Mouse (Mus musculus): ENCODE measurements around the gene Dlg2. TPM values are rescaled to one million over a fixed set of nuclear protein-coding genes. Genes with fewer than 3 reads are reported as not detected.

The Dlg2 gene
- polyA plus RNA-seq, 1 experiment from 2014 or later: 27.1 TPM

DNA sequence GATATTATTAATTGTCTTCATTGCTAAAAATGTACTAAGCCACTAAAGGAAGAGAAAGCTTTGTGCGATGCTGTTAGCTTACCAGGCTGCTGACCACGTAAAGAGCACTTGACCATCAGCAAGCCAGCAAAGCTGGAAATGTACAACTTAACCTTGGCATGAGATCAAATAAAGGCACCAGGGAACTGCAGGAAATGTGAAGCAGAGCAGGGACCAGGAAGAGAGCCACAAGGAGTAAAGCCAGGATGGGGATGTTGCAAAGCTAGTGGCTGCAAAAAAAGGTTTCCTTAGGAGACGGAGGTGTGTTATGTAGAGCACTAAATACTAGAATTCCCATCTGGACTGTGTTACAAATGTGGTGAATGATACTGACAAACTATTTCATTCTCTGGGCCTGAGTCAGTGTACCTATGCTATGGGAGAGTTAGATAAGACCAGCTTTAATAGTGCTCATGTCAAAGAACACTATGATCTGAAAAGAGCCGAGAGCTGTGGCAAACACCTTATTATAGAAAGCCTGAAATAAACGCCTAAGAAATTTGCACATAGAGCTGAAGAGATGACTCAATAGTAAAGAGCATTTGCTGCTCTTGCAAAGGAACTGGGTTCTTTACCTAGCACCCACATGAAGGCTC is 1638.9 kb downstream of the Dlg2 start:
- no peaks in the 10 kb centered on the region for H3K4me1 ChIP-seq (ENCODE audit: control insufficient read depth, insufficient read depth, low read length)
- no peak overlapping the region for H3K9ac ChIP-seq (ENCODE audit: low read depth, low read length)
- ATAC-seq: no peak
- H3K27ac ChIP-seq (ENCODE audit: low read length): no peak overlapping the region
- no peaks in the 10 kb centered on the region for H3K27me3 ChIP-seq (ENCODE audit: control insufficient read depth, insufficient read depth, low read depth, low read length)
- WGBS: 88% methylated on average over 5 of the region's 5 CpGs
- no peak overlapping the region for H3K4me2 ChIP-seq (ENCODE audit: low read length)
- H3K9me3 ChIP-seq (replicated peaks; ENCODE audit: control insufficient read depth, low read length, poor library complexity, severe bottlenecking): no peaks in the 10 kb centered on the region
- no peak overlapping the region for H3K4me3 ChIP-seq (ENCODE audit: low read depth, low read length)
- no peaks in the 10 kb centered on the region for H3K36me3 ChIP-seq (ENCODE audit: control insufficient read depth, insufficient read depth, low read length)

DNA sequence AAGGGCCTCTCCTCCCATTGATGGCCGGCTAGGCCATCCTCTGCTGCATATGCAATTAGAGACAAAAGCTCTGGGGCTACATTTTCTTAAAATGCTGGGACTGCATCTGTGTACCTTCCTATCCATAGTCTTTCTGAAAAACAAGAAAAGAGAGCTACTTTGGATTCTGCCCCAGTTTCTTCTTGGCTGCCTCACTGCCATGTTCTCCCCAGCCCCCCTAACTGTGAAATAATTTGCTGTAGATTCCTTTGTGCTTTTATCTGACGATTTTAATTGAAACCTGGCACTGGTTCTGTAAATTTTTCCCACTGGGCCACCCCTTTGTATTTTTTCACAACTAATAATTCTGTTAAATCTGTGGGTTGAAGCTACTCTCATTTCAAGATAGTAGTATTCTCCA is 1646.8 kb downstream of the Dlg2 start:
- WGBS: 39% methylated on average over 2 of the region's 2 CpGs
- no peak overlapping the region for H3K4me2 ChIP-seq (ENCODE audit: low read length)

DNA sequence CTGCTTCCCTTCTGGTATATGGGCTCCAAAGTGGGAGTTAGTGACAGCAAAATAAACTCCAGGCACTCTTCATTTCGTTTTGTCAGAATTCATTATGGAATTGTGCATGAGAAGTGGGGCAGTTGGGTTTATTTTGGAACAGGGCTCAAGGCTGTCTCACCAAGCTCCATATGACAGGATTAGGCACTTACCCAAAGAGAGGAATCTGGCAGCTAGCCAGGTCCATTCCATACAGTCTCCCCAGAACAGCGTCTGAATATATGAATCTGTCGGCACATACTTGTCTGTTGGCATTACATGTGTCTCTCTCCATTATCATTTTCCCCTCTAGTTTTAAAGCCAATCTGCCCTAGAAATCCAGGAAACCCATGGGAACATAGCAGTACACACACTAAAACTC is 1649.4 kb downstream of the Dlg2 start:
- Histone ChIP-seq H3K27me3 (ENCODE audit: control insufficient read depth, insufficient read depth, low read depth, low read length) (no peaks in the 10 kb centered on the region), H3K4me1 (ENCODE audit: control insufficient read depth, insufficient read depth, low read length) (peaks cover 3% of the 10 kb centered on the region; the same call in 1 of the 2 replicates), H3K4me2 (ENCODE audit: low read length) (no peak overlapping the region), H3K27ac (ENCODE audit: low read length) (no peak overlapping the region), H3K36me3 (ENCODE audit: control insufficient read depth, insufficient read depth, low read length) (no peaks in the 10 kb centered on the region), H3K9ac (ENCODE audit: low read depth, low read length) (no peak overlapping the region), H3K4me3 (ENCODE audit: low read depth, low read length) (no peak overlapping the region), H3K9me3 (replicated peaks; ENCODE audit: control insufficient read depth, low read length, poor library complexity, severe bottlenecking) (no peaks in the 10 kb centered on the region)
- 45% methylated on average over 3 of the region's 3 CpGs for WGBS
- ATAC-seq: no peak

More for the DNA sequence above, 1646.8 kb downstream of the Dlg2 start:
- Histone ChIP-seq H3K9me3 (replicated peaks; ENCODE audit: control insufficient read depth, low read length, poor library complexity, severe bottlenecking) (no peaks in the 10 kb centered on the region), H3K9ac (ENCODE audit: low read depth, low read length) (no peak overlapping the region), H3K27ac (ENCODE audit: low read length) (no peak overlapping the region), H3K36me3 (ENCODE audit: control insufficient read depth, insufficient read depth, low read length) (no peaks in the 10 kb centered on the region), H3K4me3 (ENCODE audit: low read depth, low read length) (no peak overlapping the region), H3K4me1 (ENCODE audit: control insufficient read depth, insufficient read depth, low read length) (peaks cover 3% of the 10 kb centered on the region; the same call in 1 of the 2 replicates), H3K27me3 (ENCODE audit: control insufficient read depth, insufficient read depth, low read depth, low read length) (no peaks in the 10 kb centered on the region)
- ATAC-seq: no peak

DNA sequence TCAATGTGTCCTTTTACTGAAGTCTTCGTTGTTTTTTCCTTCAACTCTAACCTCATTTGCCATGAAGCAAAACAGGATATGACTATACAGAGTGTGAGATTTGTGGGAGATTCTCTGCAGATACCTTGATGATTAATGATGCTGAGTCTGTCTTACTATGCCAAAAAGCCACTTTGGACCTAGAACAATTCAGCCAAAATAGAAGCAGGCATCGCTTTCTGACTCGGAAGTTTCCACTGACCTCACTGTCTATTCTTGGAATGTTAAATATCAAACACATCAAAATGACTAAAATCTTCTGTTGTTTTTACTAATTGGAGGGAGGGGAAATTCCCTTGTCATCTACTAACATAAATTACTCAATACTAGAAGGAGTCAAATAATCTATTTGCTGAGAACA is 1657.8 kb downstream of the Dlg2 start:
- H3K4me2 ChIP-seq (ENCODE audit: low read length): no peak overlapping the region
- no peak overlapping the region for H3K9ac ChIP-seq (ENCODE audit: low read depth, low read length)
- H3K36me3 ChIP-seq (ENCODE audit: control insufficient read depth, insufficient read depth, low read length): no peaks in the 10 kb centered on the region
- WGBS: 89% methylated on average over 3 of the region's 3 CpGs
- no peaks in the 10 kb centered on the region for H3K27me3 ChIP-seq (ENCODE audit: control insufficient read depth, insufficient read depth, low read depth, low read length)
- no peaks in the 10 kb centered on the region for H3K9me3 ChIP-seq (replicated peaks; ENCODE audit: control insufficient read depth, low read length, poor library complexity, severe bottlenecking)
- H3K4me1 ChIP-seq (ENCODE audit: control insufficient read depth, insufficient read depth, low read length): no peaks in the 10 kb centered on the region
- no peak for ATAC-seq
- no peak overlapping the region for H3K4me3 ChIP-seq (ENCODE audit: low read depth, low read length)
- H3K27ac ChIP-seq (ENCODE audit: low read length): no peak overlapping the region

DNA sequence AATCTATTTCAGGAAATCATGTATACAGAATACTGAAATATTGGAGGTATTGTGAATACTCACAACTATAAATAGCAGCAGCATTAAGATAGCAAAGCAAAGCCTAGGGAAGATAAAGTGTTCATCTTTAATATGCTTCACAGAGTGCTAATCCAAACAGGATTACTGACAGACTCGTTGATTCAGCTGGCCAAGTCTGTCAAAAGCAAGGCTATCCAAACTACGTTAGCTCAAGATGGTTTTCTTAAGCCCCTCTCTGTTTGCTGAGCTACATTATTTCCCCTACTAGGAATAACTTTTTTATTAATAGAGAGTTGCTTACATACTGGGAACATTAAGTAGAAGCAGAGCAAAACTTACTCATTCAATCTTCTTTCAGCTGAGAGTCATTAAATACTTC is 1659.2 kb downstream of the Dlg2 start:
- H3K27ac ChIP-seq (ENCODE audit: low read length): no peak overlapping the region
- no peak overlapping the region for H3K4me2 ChIP-seq (ENCODE audit: low read length)
- no peaks in the 10 kb centered on the region for H3K36me3 ChIP-seq (ENCODE audit: control insufficient read depth, insufficient read depth, low read length)
- 0 out of 2 replicates have a peak, but pooled peaks cover 4% of the 10 kb centered on the region for H3K4me1 ChIP-seq (ENCODE audit: control insufficient read depth, insufficient read depth, low read length)
- no peaks in the 10 kb centered on the region for H3K27me3 ChIP-seq (ENCODE audit: control insufficient read depth, insufficient read depth, low read depth, low read length)
- no peaks in the 10 kb centered on the region for H3K9me3 ChIP-seq (replicated peaks; ENCODE audit: control insufficient read depth, low read length, poor library complexity, severe bottlenecking)
- H3K4me3 ChIP-seq (ENCODE audit: low read depth, low read length): no peak overlapping the region
- H3K9ac ChIP-seq (ENCODE audit: low read depth, low read length): no peak overlapping the region
- 18% methylated on average over 2 of the region's 2 CpGs for WGBS
- ATAC-seq: no peak

DNA sequence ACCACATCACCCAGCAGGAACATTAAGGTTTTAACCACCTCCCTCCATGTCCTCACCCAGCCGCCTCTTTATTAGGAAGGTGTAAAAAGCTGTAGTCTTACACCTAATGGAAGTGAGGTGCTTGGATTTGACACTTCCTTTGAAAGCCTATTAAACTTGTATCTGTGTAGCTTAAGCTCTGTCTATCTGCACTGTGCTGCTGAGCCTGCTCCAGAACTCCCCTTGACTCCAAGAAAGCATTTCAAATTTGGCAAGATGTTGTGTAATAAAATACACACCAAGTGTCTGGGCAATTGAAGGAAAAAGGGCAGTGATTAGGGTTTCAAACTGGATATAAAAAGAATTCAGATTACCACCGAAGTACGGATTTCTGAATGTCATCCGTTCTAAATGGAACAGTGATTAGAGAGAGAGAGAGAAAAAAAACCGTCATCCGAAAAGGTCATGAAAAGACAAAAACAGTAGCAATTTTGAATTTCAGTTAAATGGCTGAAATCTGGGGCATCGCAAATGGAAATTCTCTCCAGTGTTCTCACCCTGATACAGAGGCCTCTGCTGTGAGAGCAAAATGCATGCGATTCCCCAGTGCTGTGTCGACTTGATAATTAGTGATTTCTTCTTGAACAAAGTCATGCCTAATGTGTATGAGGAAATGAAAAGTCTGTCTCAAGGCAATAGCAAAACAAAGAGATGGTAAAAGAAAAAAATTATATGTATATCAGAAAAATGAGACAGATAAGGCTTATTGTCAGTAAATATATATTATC is 1663.8 kb downstream of the Dlg2 start:
- H3K4me2 ChIP-seq (ENCODE audit: low read length): no peak overlapping the region
- H3K4me3 ChIP-seq (ENCODE audit: low read depth, low read length): no peak overlapping the region
- H3K9me3 ChIP-seq (replicated peaks; ENCODE audit: control insufficient read depth, low read length, poor library complexity, severe bottlenecking): no peaks in the 10 kb centered on the region
- H3K36me3 ChIP-seq (ENCODE audit: control insufficient read depth, insufficient read depth, low read length): no peaks in the 10 kb centered on the region
- WGBS: 58% methylated on average over 9 of the region's 9 CpGs
- H3K27me3 ChIP-seq (ENCODE audit: control insufficient read depth, insufficient read depth, low read depth, low read length): no peaks in the 10 kb centered on the region
- H3K27ac ChIP-seq (ENCODE audit: low read length): peak overlapping the region; percentile 52; the same call in 1 of the 2 replicates
- H3K4me1 ChIP-seq (ENCODE audit: control insufficient read depth, insufficient read depth, low read length): 0 out of 2 replicates have a peak, but pooled peaks cover 4% of the 10 kb centered on the region
- ATAC-seq: 0 out of 2 replicates have a peak, but pooled peaks have one; percentile 51
- no peak overlapping the region for H3K9ac ChIP-seq (ENCODE audit: low read depth, low read length)

DNA sequence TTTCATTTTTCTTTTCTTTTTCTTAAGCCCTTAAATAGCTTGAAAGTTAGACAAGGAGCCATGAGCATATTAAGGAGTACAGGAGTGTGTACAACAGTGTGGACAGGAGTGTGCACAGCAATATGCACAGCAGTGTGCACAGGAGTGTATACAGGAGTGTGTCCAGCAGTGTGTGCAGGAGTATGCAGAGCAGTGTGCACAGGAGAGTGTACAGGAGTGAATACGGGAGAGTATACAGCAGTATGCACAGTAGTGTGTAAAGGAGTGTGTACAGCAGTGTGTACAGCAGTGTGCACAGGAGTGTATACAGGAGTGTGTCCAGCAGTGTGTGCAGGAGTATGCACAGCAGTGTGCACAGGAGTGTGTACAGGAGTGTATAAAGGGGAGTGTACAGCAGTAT is 1671.0 kb downstream of the Dlg2 start:
- Histone ChIP-seq H3K27me3 (ENCODE audit: control insufficient read depth, insufficient read depth, low read depth, low read length) (no peaks in the 10 kb centered on the region), H3K4me3 (ENCODE audit: low read depth, low read length) (no peak overlapping the region), H3K4me1 (ENCODE audit: control insufficient read depth, insufficient read depth, low read length) (no peaks in the 10 kb centered on the region), H3K27ac (ENCODE audit: low read length) (no peak overlapping the region), H3K4me2 (ENCODE audit: low read length) (no peak overlapping the region), H3K9me3 (replicated peaks; ENCODE audit: control insufficient read depth, low read length, poor library complexity, severe bottlenecking) (no peaks in the 10 kb centered on the region), H3K36me3 (ENCODE audit: control insufficient read depth, insufficient read depth, low read length) (no peaks in the 10 kb centered on the region), H3K9ac (ENCODE audit: low read depth, low read length) (no peak overlapping the region)
- WGBS: 100% methylated on average over 1 of the region's 1 CpGs
- ATAC-seq: 0 out of 2 replicates have a peak, but pooled peaks have one; percentile 21

DNA sequence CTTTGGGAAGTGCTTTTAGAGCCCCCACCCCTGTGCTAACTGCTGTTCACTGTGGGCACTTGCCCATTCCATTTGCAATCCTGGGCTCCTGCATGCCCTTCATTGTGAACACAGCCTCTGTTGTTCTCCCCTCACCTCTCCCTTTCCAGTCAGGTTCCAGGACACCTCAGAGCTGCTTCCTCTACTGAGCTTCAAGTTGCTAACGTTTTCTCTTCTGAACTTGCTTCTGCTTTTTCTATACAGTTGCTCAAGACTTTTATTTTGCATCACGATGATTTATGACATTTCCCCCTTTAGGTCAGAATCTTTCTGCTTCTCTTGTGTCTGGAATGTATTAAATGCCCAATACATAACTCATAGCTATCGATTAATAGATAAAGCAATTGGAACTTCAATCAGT is 1674.3 kb downstream of the Dlg2 start:
- no peak for ATAC-seq

DNA sequence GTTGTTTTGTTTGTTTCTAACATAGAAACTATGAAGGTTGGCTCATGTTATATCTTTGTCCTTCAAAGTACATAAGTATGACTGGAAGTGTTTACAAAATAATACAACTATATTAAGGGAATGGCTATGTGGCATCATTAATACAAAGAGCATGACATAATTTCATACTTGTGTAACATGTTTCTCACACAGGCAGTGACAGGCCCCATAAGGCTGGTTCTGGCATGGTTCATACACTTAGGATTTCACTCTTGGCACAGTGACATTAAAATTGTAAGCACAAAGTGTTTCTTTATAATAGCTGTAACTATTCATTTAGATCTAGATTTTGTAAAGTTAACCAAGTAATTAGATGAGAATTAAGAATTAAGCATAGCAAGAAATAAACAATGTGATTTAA is 1678.1 kb downstream of the Dlg2 start:
- H3K4me1 ChIP-seq (ENCODE audit: control insufficient read depth, insufficient read depth, low read length): no peaks in the 10 kb centered on the region
- no peak overlapping the region for H3K27ac ChIP-seq (ENCODE audit: low read length)
- H3K4me3 ChIP-seq (ENCODE audit: low read depth, low read length): no peak overlapping the region
- H3K27me3 ChIP-seq (ENCODE audit: control insufficient read depth, insufficient read depth, low read depth, low read length): no peaks in the 10 kb centered on the region
- no peaks in the 10 kb centered on the region for H3K36me3 ChIP-seq (ENCODE audit: control insufficient read depth, insufficient read depth, low read length)
- no peak overlapping the region for H3K4me2 ChIP-seq (ENCODE audit: low read length)
- no peak overlapping the region for H3K9ac ChIP-seq (ENCODE audit: low read depth, low read length)
- H3K9me3 ChIP-seq (replicated peaks; ENCODE audit: control insufficient read depth, low read length, poor library complexity, severe bottlenecking): no peaks in the 10 kb centered on the region
- no peak for ATAC-seq

More for the DNA sequence above, 1674.3 kb downstream of the Dlg2 start:
- 73% methylated on average over 3 of the region's 3 CpGs for WGBS
- Histone ChIP-seq H3K9me3 (replicated peaks; ENCODE audit: control insufficient read depth, low read length, poor library complexity, severe bottlenecking) (no peaks in the 10 kb centered on the region), H3K4me1 (ENCODE audit: control insufficient read depth, insufficient read depth, low read length) (no peaks in the 10 kb centered on the region), H3K9ac (ENCODE audit: low read depth, low read length) (no peak overlapping the region), H3K27me3 (ENCODE audit: control insufficient read depth, insufficient read depth, low read depth, low read length) (no peaks in the 10 kb centered on the region), H3K4me3 (ENCODE audit: low read depth, low read length) (no peak overlapping the region), H3K4me2 (ENCODE audit: low read length) (no peak overlapping the region), H3K36me3 (ENCODE audit: control insufficient read depth, insufficient read depth, low read length) (no peaks in the 10 kb centered on the region), H3K27ac (ENCODE audit: low read length) (no peak overlapping the region)

Data from midbrain, embryonic 16.5 days (tissue).